Mouse (Mus musculus) CD4-positive, CD25-positive, alpha-beta regulatory T cell, adult 2 months (primary cell): ENCODE data around the gene Ankrd13b.
"Not testable (repeated sequence)": the region's sequence is repeated elsewhere in the genome, so short reads cannot be mapped to it uniquely, and the experiment has no call there.

Source experiments
- DNase-seq: peaks from one replicate; pipeline ENCODE4 v3.0.0-alpha.2; 2012; ENCODE audit warnings: low read depth, low spot score

Ankrd13b gene

DNA sequence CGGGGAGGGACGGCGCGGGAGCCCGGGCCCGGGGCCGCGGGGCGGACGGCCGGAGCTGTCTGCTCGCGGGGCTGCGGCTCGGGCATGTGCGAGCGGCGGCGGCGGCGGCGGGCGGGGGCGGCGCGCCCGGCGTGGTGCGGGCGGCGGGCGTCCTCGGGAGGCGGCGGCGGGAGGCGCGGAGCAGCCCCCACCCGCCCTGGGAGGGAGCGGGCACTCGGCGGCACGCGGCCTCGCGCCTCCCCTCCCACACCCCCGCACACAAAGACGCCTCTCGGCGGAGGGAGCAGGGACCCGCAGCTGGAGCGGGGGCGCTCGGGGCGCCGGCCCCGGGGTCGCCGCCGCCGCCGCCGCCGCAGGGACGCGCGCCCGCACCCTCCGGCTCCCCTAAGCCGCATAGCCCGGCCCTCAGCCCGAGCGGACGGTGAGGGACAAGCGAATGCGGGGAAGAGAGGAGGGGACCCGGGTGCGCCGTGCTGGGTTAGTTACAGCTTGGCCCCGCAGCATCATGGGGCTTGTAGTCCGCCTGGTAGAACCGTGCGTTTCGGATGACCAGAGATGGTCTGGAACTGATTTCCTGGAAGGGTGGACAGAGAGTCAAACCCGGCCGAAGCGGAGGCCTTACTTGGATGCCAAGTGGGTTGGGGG, at the start of gene Ankrd13b:
Gene Ankrd13b (minus strand): TSS at position 88 of the 645 bp plus-strand sequence.
- DNase-seq = peak; percentile 62

- peak; percentile 49 for DNase-seq
Measured at GRCm38 (mm10) chr11:77532202-77532846, 42.8 kb upstream of the Ankrd13b start.

GRCm38 (mm10) chr11:77530862-77531261, 41.4 kb upstream of the Ankrd13b start:
- DNase-seq = no peak

GRCm38 (mm10) chr11:77529644-77530043, 40.2 kb upstream of the Ankrd13b start:
- no peak for DNase-seq

GRCm38 (mm10) chr11:77528420-77528819, 38.9 kb upstream of the Ankrd13b start:
- DNase-seq = not testable (repeated sequence)

DNA sequence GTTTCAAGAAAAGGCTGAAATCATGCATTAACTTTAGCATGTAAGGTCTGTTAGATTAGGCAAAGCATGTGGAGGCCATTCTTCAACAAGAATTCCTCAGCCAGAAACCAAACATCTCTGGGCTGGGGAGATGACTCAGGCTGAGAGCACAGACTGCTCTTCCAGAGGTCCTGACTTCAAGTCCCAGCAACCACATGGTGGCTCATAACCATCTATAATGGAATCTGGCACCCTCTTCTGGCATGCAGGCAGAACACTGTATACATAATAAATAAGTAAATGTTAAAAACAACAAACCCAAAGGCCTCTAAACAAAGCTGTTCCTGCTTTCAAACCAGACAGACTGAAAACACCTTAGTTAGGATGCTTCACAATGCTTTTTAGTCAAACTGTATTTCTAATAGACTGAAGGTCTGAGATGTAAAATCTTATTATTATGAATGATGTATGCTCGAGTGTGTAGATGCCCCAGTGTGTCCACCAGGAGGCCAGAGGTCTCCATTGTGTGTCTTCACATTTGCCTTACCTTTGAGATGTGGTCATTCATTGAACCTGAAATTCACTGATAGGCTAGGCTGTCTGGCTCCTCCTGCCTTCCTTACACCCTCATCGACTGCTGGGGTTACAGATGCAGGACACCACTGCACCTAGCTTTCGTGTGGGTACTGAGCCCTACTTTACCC, 36.5 kb upstream of the Ankrd13b start:
- no peak for DNase-seq

DNA sequence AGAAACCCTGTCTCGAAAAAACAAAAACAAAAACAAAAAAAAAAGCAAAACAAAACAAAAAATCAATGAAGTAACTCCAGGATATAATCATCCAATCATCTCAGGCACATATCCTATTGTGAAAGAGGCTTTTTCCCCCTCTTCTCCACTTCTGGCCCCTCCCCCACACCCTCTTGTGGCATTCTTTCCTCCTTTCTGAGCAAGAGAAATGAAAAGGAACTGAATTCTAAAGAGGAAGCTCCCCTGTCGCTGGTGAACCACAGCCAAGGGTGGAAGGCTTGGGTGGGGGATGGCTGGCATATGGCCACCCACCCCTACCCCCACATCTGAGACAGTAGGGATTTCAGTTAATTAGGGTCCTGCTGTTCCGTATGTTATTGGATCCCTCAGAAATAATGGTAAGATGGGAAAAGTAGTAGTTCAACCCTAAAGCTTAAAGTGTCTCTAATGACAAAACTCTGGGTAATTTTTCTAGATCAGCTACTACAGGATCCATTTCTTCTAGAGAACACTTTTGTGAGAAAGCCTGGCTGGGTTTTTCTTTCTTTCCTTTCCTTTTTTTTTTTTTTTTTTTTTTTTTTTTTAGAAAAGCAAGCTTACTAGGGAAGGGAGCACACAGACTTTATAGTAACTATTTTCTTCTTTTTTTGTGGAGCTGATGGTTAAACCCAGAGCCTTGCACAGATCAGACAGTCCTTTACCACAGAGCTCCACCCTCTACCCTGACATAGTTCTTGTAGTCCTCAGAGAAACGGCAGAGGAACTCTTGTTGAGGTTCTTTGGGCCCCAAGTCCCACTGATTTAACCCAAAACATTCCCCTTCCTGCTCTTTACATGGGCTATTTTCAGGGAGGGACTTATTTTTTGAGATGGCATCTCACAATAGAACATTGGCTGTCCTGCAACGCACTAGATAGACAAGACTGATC, 31.4 kb upstream of the Ankrd13b start:
- DNase-seq = no peak

DNA sequence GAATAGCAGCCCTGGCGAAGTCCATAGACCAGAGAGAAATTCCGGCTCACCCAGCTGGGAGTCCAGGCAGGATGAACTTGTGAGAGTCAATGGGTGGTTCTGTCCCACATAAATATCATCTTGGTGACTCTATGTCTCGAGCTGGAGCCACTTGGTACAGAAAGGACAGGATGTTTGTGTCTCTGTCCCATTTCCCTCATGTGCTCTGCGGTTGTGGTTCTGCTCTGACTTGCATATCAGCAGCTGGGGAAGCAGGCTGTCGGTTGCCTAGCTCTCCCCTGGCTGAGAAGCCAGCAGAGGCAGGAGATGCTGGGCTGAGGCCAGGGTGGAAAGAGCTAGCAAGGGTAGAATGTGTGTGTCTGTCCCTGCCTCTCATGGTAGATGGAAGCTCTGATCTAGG, 29.6 kb upstream of the Ankrd13b start, which contains the start of gene Gm10392:
Gene Gm10392 (minus strand): TSS at position 156 of the 400 bp plus-strand sequence.
- DNase-seq = peak; percentile 82

GRCm38 (mm10) chr11:77518051-77518798, 28.7 kb upstream of the Ankrd13b start:
- DNase-seq = peak; percentile 48

GRCm38 (mm10) chr11:77516553-77517425, 27.3 kb upstream of the Ankrd13b start:
- no peak for DNase-seq

GRCm38 (mm10) chr11:77515637-77516552, 26.4 kb upstream of the Ankrd13b start, which contains the start of gene Trp53i13:
TSS of gene Trp53i13 (minus strand) at chr11:77515980.
- DNase-seq = peak; percentile 39

DNA sequence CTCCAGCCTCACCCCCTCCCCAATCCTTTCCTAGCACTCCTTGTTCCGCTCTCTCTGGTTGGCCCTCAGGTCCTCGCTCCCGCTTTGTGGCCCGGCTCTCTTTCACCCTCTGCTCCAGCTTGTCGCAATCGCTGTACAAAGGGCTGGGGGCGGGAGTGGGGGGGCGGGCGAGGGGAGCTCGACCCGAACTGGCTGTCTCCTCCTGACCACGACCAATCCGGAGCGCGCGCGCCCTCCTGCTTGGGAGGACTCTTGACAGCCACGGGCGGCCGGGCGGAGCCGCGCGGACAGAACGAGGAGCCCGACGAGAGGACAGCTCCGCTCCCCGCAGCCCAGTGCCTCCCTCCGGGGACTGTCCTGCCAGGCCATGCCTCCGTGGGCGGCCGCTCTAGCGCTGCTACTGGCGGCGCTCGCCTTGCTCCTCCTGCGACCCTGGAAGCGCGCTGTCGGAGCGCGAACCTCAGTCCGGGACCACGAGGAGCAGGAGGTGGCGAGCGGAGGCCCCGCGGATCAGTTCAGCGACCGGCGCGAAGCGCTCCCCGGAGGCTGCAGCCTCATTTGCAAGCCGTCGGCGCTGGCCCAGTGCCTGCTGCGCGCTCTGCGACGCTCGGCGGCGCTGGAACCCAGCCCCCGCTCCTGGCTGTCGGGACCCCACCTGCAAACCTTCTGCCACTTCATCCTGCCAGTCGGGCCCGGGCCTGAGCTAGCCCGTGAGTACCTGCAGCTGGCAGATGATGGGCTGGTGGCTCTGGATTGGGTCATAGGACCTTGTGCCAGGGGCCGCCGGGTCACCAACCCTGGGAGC, 25.6 kb upstream of the Ankrd13b start, which contains the start of gene Abhd15:
Gene Abhd15 (plus strand): TSS at position 290 of the 805 bp plus-strand sequence.
- peak; percentile 61 for DNase-seq

DNA sequence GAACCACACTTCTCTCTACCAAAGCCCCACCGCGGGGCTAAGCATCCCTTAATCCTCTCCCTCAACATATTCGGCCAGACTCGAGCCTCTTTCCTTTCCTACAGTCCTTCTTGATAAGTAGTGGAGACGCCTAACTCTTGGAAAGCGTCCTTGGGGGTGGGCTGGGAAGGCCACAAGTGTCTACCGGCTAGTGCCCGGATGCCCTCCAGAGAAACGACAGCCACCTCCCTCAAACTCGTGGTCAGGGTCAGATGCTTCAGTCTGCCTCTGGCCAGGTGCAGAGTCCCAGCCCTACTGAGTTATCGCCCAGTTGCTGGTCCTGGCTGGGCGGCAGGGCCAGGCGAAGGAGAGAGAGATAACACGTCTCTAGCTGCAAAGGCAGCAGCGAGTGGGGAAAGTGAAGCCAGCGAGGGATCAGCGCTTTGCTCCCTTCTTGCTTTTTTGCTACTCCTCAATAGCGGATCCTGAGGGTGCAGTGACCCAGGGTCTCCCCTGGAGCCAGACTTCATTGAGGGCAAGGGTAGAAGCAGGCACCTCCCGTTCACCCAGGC, 24.9 kb upstream of the Ankrd13b start:
- DNase-seq = peak; percentile 48

- DNase-seq = no peak
Measured at GRCm38 (mm10) chr11:77513811-77514170, 24.3 kb upstream of the Ankrd13b start.

- peak; percentile 94 for DNase-seq
Measured at GRCm38 (mm10) chr11:77512891-77513810, 23.7 kb upstream of the Ankrd13b start.

DNA sequence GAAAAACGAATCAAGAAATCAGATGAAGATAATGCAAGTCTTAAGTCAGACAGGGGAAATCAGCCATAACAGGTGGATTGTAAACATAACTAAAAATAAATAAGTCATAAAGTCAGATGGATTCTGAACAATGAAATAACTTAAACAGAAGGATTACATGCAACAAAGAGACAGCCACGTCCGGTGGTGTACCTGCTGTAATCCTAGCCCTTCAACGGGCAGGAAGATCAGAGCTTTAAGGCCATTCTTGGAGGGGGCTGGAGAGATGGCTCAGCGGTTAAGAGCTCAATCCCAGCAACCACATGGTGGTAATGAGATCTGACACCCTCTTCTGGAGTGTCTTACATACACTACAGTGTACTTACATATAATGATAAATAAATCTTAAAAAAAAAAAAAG, 21.9 kb upstream of the Ankrd13b start:
- DNase-seq = no peak
